Mouse (Mus musculus): Measurements from ENCODE around the gene Dok5. TPM values are rescaled to one million over a fixed set of nuclear protein-coding genes. Genes with fewer than 3 reads are reported as not detected.
A peak's percentile ranks its signal among the peaks of the same experiment; 100 is the strongest.

Dok5 gene
- total and polyA plus RNA-seq, 2 experiments from 2014 or later, result 29.7 to 38.0 TPM

- WGBS, result 47% methylated on average over 6 of the region's 6 CpGs
- Histone ChIP-seq H3K36me3 (ENCODE audit: insufficient read depth, low read length) (no peaks in the 10 kb centered on the region), H3K4me2 (ENCODE audit: low read depth, low read length) (no peak overlapping the region), H3K9ac (replicated peaks; ENCODE audit: low read length) (no peak overlapping the region), H3K27me3 (ENCODE audit: insufficient read depth, low read length) (no peaks in the 10 kb centered on the region), H3K27ac (no peak overlapping the region), H3K4me1 (ENCODE audit: insufficient read depth, low read length) (peaks cover 2% of the 10 kb centered on the region; the same call in 1 of the 2 replicates), H3K9me3 (ENCODE audit: low read length) (no peaks in the 10 kb centered on the region), H3K4me3 (ENCODE audit: low read length) (no peak overlapping the region)
- no peak for TF ChIP-seq CTCF (IDR thresholded peaks at IDR 0.05; ENCODE audit: low read depth)
- no peak for ATAC-seq
- no peak for DNase-seq (ENCODE audit: low spot score)
Measured at GRCm38 (mm10) chr2:170726996-170727710, 4.5 kb upstream of the Dok5 start.

GRCm38 (mm10) chr2:170728864-170729263, 2.7 kb upstream of the Dok5 start:
- 80% methylated on average over 9 of the region's 9 CpGs for WGBS
- Histone ChIP-seq H3K4me1 (ENCODE audit: insufficient read depth, low read length) (peaks cover 2% of the 10 kb centered on the region; the same call in 1 of the 2 replicates), H3K4me2 (ENCODE audit: low read depth, low read length) (no peak overlapping the region), H3K27ac (no peak overlapping the region), H3K27me3 (ENCODE audit: insufficient read depth, low read length) (no peaks in the 10 kb centered on the region), H3K9me3 (ENCODE audit: low read length) (no peaks in the 10 kb centered on the region), H3K9ac (replicated peaks; ENCODE audit: low read length) (no peak overlapping the region), H3K36me3 (ENCODE audit: insufficient read depth, low read length) (no peaks in the 10 kb centered on the region), H3K4me3 (ENCODE audit: low read length) (no peak overlapping the region)
- ATAC-seq (no peak), DNase-seq (ENCODE audit: low spot score) (no peak)
- TF ChIP-seq CTCF (IDR thresholded peaks at IDR 0.05; ENCODE audit: low read depth), result no peak

GRCm38 (mm10) chr2:170729661-170730060, 1.9 kb upstream of the Dok5 start:
- Histone ChIP-seq H3K27me3 (ENCODE audit: insufficient read depth, low read length) (no peaks in the 10 kb centered on the region), H3K4me3 (ENCODE audit: low read length) (no peak overlapping the region), H3K9me3 (ENCODE audit: low read length) (no peaks in the 10 kb centered on the region), H3K36me3 (ENCODE audit: insufficient read depth, low read length) (no peaks in the 10 kb centered on the region), H3K27ac (no peak overlapping the region), H3K4me2 (ENCODE audit: low read depth, low read length) (no peak overlapping the region), H3K9ac (replicated peaks; ENCODE audit: low read length) (no peak overlapping the region), H3K4me1 (ENCODE audit: insufficient read depth, low read length) (peaks cover 2% of the 10 kb centered on the region; the same call in 1 of the 2 replicates)
- ATAC-seq, result no peak
- TF ChIP-seq CTCF (IDR thresholded peaks at IDR 0.05; ENCODE audit: low read depth), result no peak
- no peak for DNase-seq (ENCODE audit: low spot score)
- 53% methylated on average over 2 of the region's 2 CpGs for WGBS

- Histone ChIP-seq H3K9me3 (ENCODE audit: low read length) (no peaks in the 10 kb centered on the region), H3K36me3 (ENCODE audit: insufficient read depth, low read length) (no peaks in the 10 kb centered on the region), H3K9ac (replicated peaks; ENCODE audit: low read length) (no peak overlapping the region), H3K27ac (no peak overlapping the region), H3K27me3 (ENCODE audit: insufficient read depth, low read length) (no peaks in the 10 kb centered on the region), H3K4me3 (ENCODE audit: low read length) (no peak overlapping the region), H3K4me2 (ENCODE audit: low read depth, low read length) (no peak overlapping the region), H3K4me1 (ENCODE audit: insufficient read depth, low read length) (peaks cover 2% of the 10 kb centered on the region; the same call in 1 of the 2 replicates)
- WGBS, result 91% methylated on average over 8 of the region's 8 CpGs
- ATAC-seq, result no peak
- TF ChIP-seq CTCF (IDR thresholded peaks at IDR 0.05; ENCODE audit: low read depth), result no peak
- DNase-seq (ENCODE audit: low spot score), result no peak
Measured at GRCm38 (mm10) chr2:170730136-170730535, 1.5 kb upstream of the Dok5 start.

GRCm38 (mm10) chr2:170730781-170731180, 826 bp upstream of the Dok5 start:
- H3K27me3 ChIP-seq (ENCODE audit: insufficient read depth, low read length), result no peaks in the 10 kb centered on the region
- WGBS, result 67% methylated on average over 13 of the region's 13 CpGs
- ATAC-seq (no peak), DNase-seq (ENCODE audit: low spot score) (no peak)
- H3K4me1 ChIP-seq (ENCODE audit: insufficient read depth, low read length), result peaks cover 2% of the 10 kb centered on the region; the same call in 1 of the 2 replicates
- no peak for TF ChIP-seq CTCF (IDR thresholded peaks at IDR 0.05; ENCODE audit: low read depth)
- no peaks in the 10 kb centered on the region for H3K36me3 ChIP-seq (ENCODE audit: insufficient read depth, low read length)
- 0 out of 2 replicates have a peak overlapping the region, but pooled peaks have one; percentile 59 for H3K4me3 ChIP-seq (ENCODE audit: low read length)
- H3K9me3 ChIP-seq (ENCODE audit: low read length), result no peaks in the 10 kb centered on the region
- peak overlapping the region; percentile 90 for H3K4me2 ChIP-seq (ENCODE audit: low read depth, low read length)
- no peak overlapping the region for H3K9ac ChIP-seq (replicated peaks; ENCODE audit: low read length)
- H3K27ac ChIP-seq, result peak overlapping the region; percentile 79

- ATAC-seq (peak; percentile 53), DNase-seq (ENCODE audit: low spot score) (peak; percentile 54)
- Histone ChIP-seq H3K9me3 (ENCODE audit: low read length) (no peaks in the 10 kb centered on the region), H3K4me1 (ENCODE audit: insufficient read depth, low read length) (peaks cover 2% of the 10 kb centered on the region; the same call in 1 of the 2 replicates), H3K27ac (peak overlapping the region; percentile 79), H3K36me3 (ENCODE audit: insufficient read depth, low read length) (no peaks in the 10 kb centered on the region), H3K4me3 (ENCODE audit: low read length) (peak overlapping the region; percentile 59), H3K9ac (replicated peaks; ENCODE audit: low read length) (peak overlapping the region; percentile 57), H3K4me2 (ENCODE audit: low read depth, low read length) (peak overlapping the region; percentile 90), H3K27me3 (ENCODE audit: insufficient read depth, low read length) (no peaks in the 10 kb centered on the region)
- no peak for TF ChIP-seq CTCF (IDR thresholded peaks at IDR 0.05; ENCODE audit: low read depth)
- WGBS, result 19% methylated on average over 6 of the region's 6 CpGs
Measured at GRCm38 (mm10) chr2:170731205-170731604, 402 bp upstream of the Dok5 start.

GRCm38 (mm10) chr2:170733671-170734070, 2.1 kb downstream of the Dok5 start:
- no peaks in the 10 kb centered on the region for H3K27me3 ChIP-seq (ENCODE audit: insufficient read depth, low read length)
- H3K9me3 ChIP-seq (ENCODE audit: low read length), result no peaks in the 10 kb centered on the region
- TF ChIP-seq CTCF (IDR thresholded peaks at IDR 0.05; ENCODE audit: low read depth), result no peak
- peak overlapping the region; percentile 90 for H3K4me2 ChIP-seq (ENCODE audit: low read depth, low read length)
- H3K4me1 ChIP-seq (ENCODE audit: insufficient read depth, low read length), result peaks cover 2% of the 10 kb centered on the region; the same call in 1 of the 2 replicates
- no peaks in the 10 kb centered on the region for H3K36me3 ChIP-seq (ENCODE audit: insufficient read depth, low read length)
- H3K4me3 ChIP-seq (ENCODE audit: low read length), result 0 out of 2 replicates have a peak overlapping the region, but pooled peaks have one; percentile 59
- DNase-seq (ENCODE audit: low spot score) (no peak), ATAC-seq (no peak)
- WGBS, result 43% methylated on average over 1 of the region's 1 CpGs
- H3K9ac ChIP-seq (replicated peaks; ENCODE audit: low read length), result no peak overlapping the region
- no peak overlapping the region for H3K27ac ChIP-seq
